Mouse (Mus musculus): ENCODE measurements at regions not wholly inside any gene's neighbourhood (a gene's known extent, or its start where the extent isn't known, plus 50 kb on each side); places are given as distances from the start of the nearest gene placed in this dataset.

- H3K36me3 ChIP-seq (ENCODE audit: control insufficient read depth, insufficient read depth, low read length) = no peaks in the 10 kb centered on the region
- no peaks in the 10 kb centered on the region for H3K4me1 ChIP-seq (ENCODE audit: control insufficient read depth, insufficient read depth, low read length)
- H3K27me3 ChIP-seq (ENCODE audit: control insufficient read depth, insufficient read depth, low read length) = no peaks in the 10 kb centered on the region
- no peak overlapping the region for H3K4me3 ChIP-seq (ENCODE audit: control insufficient read depth, low read depth, low read length)
- TF ChIP-seq CTCF (IDR thresholded peaks at IDR 0.05; ENCODE audit: control insufficient read depth, insufficient read depth, insufficient replicate concordance, low read depth, low read length) (no peak), POLR2A (IDR thresholded peaks at IDR 0.05; ENCODE audit: control insufficient read depth, low read depth, low read length) (no peak)
- H3K27ac ChIP-seq (ENCODE audit: control insufficient read depth, insufficient read depth, low read depth, low read length) = no peak overlapping the region
These were observed 235.9 kb downstream of the Med10 start for GRCm38 (mm10) chr13:70037985-70038667.

- Histone ChIP-seq H3K4me1 (ENCODE audit: control insufficient read depth, insufficient read depth, low read length) (no peaks in the 10 kb centered on the region), H3K4me3 (ENCODE audit: control insufficient read depth, low read depth, low read length) (no peak overlapping the region), H3K27ac (ENCODE audit: control insufficient read depth, insufficient read depth, low read depth, low read length) (no peak overlapping the region), H3K36me3 (ENCODE audit: control insufficient read depth, insufficient read depth, low read length) (no peaks in the 10 kb centered on the region), H3K27me3 (ENCODE audit: control insufficient read depth, insufficient read depth, low read length) (no peaks in the 10 kb centered on the region)
- no peak for TF ChIP-seq POLR2A (IDR thresholded peaks at IDR 0.05; ENCODE audit: control insufficient read depth, low read depth, low read length)
- TF ChIP-seq CTCF (IDR thresholded peaks at IDR 0.05; ENCODE audit: control insufficient read depth, insufficient read depth, insufficient replicate concordance, low read depth, low read length) = no peak
These were observed 255.7 kb downstream of the Med10 start for GRCm38 (mm10) chr13:70057920-70058319.

GRCm38 (mm10) chr13:70061363-70061945 lies 259.3 kb downstream of the Med10 start:
- Histone ChIP-seq H3K4me3 (ENCODE audit: control insufficient read depth, low read depth, low read length) (no peak overlapping the region), H3K27me3 (ENCODE audit: control insufficient read depth, insufficient read depth, low read length) (no peaks in the 10 kb centered on the region), H3K36me3 (ENCODE audit: control insufficient read depth, insufficient read depth, low read length) (no peaks in the 10 kb centered on the region), H3K4me1 (ENCODE audit: control insufficient read depth, insufficient read depth, low read length) (no peaks in the 10 kb centered on the region), H3K27ac (ENCODE audit: control insufficient read depth, insufficient read depth, low read depth, low read length) (no peak overlapping the region)
- TF ChIP-seq POLR2A (IDR thresholded peaks at IDR 0.05; ENCODE audit: control insufficient read depth, low read depth, low read length) (no peak), CTCF (IDR thresholded peaks at IDR 0.05; ENCODE audit: control insufficient read depth, insufficient read depth, insufficient replicate concordance, low read depth, low read length) (no peak)

- H3K27ac ChIP-seq (ENCODE audit: control insufficient read depth, insufficient read depth, low read depth, low read length) = no peak overlapping the region
- no peak overlapping the region for H3K4me3 ChIP-seq (ENCODE audit: control insufficient read depth, low read depth, low read length)
- TF ChIP-seq CTCF (IDR thresholded peaks at IDR 0.05; ENCODE audit: control insufficient read depth, insufficient read depth, insufficient replicate concordance, low read depth, low read length) (no peak), POLR2A (IDR thresholded peaks at IDR 0.05; ENCODE audit: control insufficient read depth, low read depth, low read length) (no peak)
- no peaks in the 10 kb centered on the region for H3K4me1 ChIP-seq (ENCODE audit: control insufficient read depth, insufficient read depth, low read length)
- H3K27me3 ChIP-seq (ENCODE audit: control insufficient read depth, insufficient read depth, low read length) = no peaks in the 10 kb centered on the region
- no peaks in the 10 kb centered on the region for H3K36me3 ChIP-seq (ENCODE audit: control insufficient read depth, insufficient read depth, low read length)
These were observed 271.5 kb downstream of the Med10 start for GRCm38 (mm10) chr13:70073655-70074054.

GRCm38 (mm10) chr13:70075353-70075752 lies 273.2 kb downstream of the Med10 start:
- TF ChIP-seq POLR2A (IDR thresholded peaks at IDR 0.05; ENCODE audit: control insufficient read depth, low read depth, low read length) (no peak), CTCF (IDR thresholded peaks at IDR 0.05; ENCODE audit: control insufficient read depth, insufficient read depth, insufficient replicate concordance, low read depth, low read length) (no peak)
- Histone ChIP-seq H3K36me3 (ENCODE audit: control insufficient read depth, insufficient read depth, low read length) (no peaks in the 10 kb centered on the region), H3K27me3 (ENCODE audit: control insufficient read depth, insufficient read depth, low read length) (no peaks in the 10 kb centered on the region), H3K4me3 (ENCODE audit: control insufficient read depth, low read depth, low read length) (no peak overlapping the region), H3K27ac (ENCODE audit: control insufficient read depth, insufficient read depth, low read depth, low read length) (no peak overlapping the region), H3K4me1 (ENCODE audit: control insufficient read depth, insufficient read depth, low read length) (no peaks in the 10 kb centered on the region)

GRCm38 (mm10) chr13:70081108-70081507 lies 278.9 kb downstream of the Med10 start:
- no peak overlapping the region for H3K27ac ChIP-seq (ENCODE audit: control insufficient read depth, insufficient read depth, low read depth, low read length)
- no peaks in the 10 kb centered on the region for H3K27me3 ChIP-seq (ENCODE audit: control insufficient read depth, insufficient read depth, low read length)
- no peak overlapping the region for H3K4me3 ChIP-seq (ENCODE audit: control insufficient read depth, low read depth, low read length)
- TF ChIP-seq POLR2A (IDR thresholded peaks at IDR 0.05; ENCODE audit: control insufficient read depth, low read depth, low read length) = no peak
- no peak for TF ChIP-seq CTCF (IDR thresholded peaks at IDR 0.05; ENCODE audit: control insufficient read depth, insufficient read depth, insufficient replicate concordance, low read depth, low read length)
- H3K4me1 ChIP-seq (ENCODE audit: control insufficient read depth, insufficient read depth, low read length) = no peaks in the 10 kb centered on the region
- no peaks in the 10 kb centered on the region for H3K36me3 ChIP-seq (ENCODE audit: control insufficient read depth, insufficient read depth, low read length)

- no peaks in the 10 kb centered on the region for H3K27me3 ChIP-seq (ENCODE audit: control insufficient read depth, insufficient read depth, low read length)
- no peak for TF ChIP-seq POLR2A (IDR thresholded peaks at IDR 0.05; ENCODE audit: control insufficient read depth, low read depth, low read length)
- TF ChIP-seq CTCF (IDR thresholded peaks at IDR 0.05; ENCODE audit: control insufficient read depth, insufficient read depth, insufficient replicate concordance, low read depth, low read length) = no peak
- no peaks in the 10 kb centered on the region for H3K36me3 ChIP-seq (ENCODE audit: control insufficient read depth, insufficient read depth, low read length)
- H3K4me3 ChIP-seq (ENCODE audit: control insufficient read depth, low read depth, low read length) = no peak overlapping the region
- H3K27ac ChIP-seq (ENCODE audit: control insufficient read depth, insufficient read depth, low read depth, low read length) = no peak overlapping the region
- no peaks in the 10 kb centered on the region for H3K4me1 ChIP-seq (ENCODE audit: control insufficient read depth, insufficient read depth, low read length)
These were observed 290.7 kb downstream of the Med10 start for GRCm38 (mm10) chr13:70092886-70093285.
